Mouse (Mus musculus) lung, postnatal 0 days (tissue): Measurements from ENCODE around the gene Itpr2.

Experiments used
- CTCF ChIP-seq: IDR thresholded peaks from 2 replicates; pipeline ENCODE4 v1.5.1; 2016; ENCODE audit warnings: antibody characterized with exemption, mild to moderate bottlenecking
- EP300 ChIP-seq: IDR thresholded peaks from 2 replicates; pipeline ENCODE4 v1.6.1; 2016; ENCODE audit warnings: antibody characterized with exemption, mild to moderate bottlenecking, control low read depth

DNA sequence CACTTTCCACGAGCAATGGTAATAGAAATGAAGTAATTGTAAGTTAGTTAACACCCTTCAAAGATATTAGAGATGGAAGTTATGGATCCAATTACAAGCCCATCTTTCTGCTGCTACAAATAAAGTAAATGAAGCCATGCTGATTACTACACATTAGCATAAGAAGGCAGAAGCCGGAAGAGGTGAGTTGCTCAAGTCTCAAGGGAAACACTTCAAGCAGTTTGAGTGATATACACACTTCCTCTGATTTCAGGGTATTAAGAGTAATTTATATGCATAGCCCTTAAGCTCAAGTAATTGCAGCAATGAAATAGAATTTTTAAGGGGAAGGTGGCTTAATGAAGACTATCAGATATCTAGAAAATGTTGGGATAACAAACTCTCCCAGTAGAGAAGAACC lies 286.7 kb downstream of the Itpr2 start:
- no peak for TF ChIP-seq CTCF
- no peak for TF ChIP-seq EP300
